In the genomic region with DNA sequence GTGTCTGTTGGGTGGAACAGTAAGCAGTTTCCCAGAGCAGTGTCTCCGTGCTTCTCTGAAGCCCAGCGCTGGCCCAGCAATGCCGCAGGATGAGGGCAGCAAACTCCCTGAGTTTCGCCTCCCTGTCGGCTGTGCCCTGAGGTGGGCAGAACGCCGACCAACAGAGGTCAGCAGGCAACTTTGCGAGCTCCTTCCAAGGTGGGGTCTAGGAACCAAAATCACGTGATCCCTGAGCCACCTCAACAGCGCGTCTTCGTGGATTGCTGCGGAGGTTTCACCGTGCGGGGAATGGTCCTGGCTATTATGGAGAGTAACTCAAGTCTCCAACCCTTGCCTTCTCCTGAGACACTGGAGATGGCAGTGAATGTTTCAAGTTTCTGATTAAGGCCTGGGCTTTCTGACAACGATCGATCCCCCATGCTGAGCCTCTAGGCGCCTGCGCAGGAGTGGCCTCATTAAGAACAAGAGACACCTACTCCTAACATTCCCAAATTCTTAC, we compare ENCODE assay signal across 8 mouse cellular contexts. TPM values are rescaled to one million over a fixed set of nuclear protein-coding genes. Genes with fewer than 3 reads are reported as not detected.
A peak's percentile ranks its signal among the peaks of the same experiment; 100 is the strongest.
DNase-seq lines count a peak whose midpoint lies in the region; ATAC-seq and TF ChIP-seq lines count a peak whose summit lies in the region.

No protein-coding gene starts in this region.

- H3K9me3 ChIP-seq in heart, embryonic 11.5 days (replicated peaks; ENCODE audit: control insufficient read depth, low read length) = no peaks in the 10 kb centered on the region
- no peaks in the 10 kb centered on the region for H3K9me3 ChIP-seq in forebrain, embryonic 13.5 days (replicated peaks)
- no peaks in the 10 kb centered on the region for H3K9me3 ChIP-seq in limb, embryonic 13.5 days

- peak; percentile 55; the same call in 1 of the 2 replicates for ATAC-seq in heart, embryonic 11.5 days (replicated peaks; ENCODE audit: insufficient number of reproducible peaks, low FRiP score, low TSS enrichment)
- 0 out of 2 replicates have a peak, but pooled peaks have one; percentile 33 for ATAC-seq in forebrain, embryonic 13.5 days
- ATAC-seq in limb, embryonic 13.5 days (ENCODE audit: low FRiP score, low read depth) = peak; percentile 36; the same call in 1 of the 2 replicates

- TF ChIP-seq CTCF in brain, embryonic 14.5 days (IDR thresholded peaks at IDR 0.05; ENCODE audit: borderline replicate concordance, extremely low read depth, insufficient read depth, insufficient read length) = no peak
- no peak for TF ChIP-seq CTCF in olfactory bulb, adult 2 months (IDR thresholded peaks at IDR 0.05; ENCODE audit: insufficient read depth, low read depth, low read length)

- intact Hi-C loops in heart, postnatal 36 days (cut with DNase I) = no loop called here

- no peaks in the 10 kb centered on the region for H3K27me3 ChIP-seq in heart, embryonic 11.5 days (ENCODE audit: control insufficient read depth, insufficient read depth, low read length)
- H3K27me3 ChIP-seq in forebrain, embryonic 13.5 days = 0 out of 2 replicates have a peak, but pooled peaks cover 3% of the 10 kb centered on the region
- no peaks in the 10 kb centered on the region for H3K27me3 ChIP-seq in limb, embryonic 13.5 days

- no peaks in the 10 kb centered on the region for H3K36me3 ChIP-seq in heart, embryonic 11.5 days (ENCODE audit: control insufficient read depth, insufficient read depth, low read length)
- no peaks in the 10 kb centered on the region for H3K36me3 ChIP-seq in forebrain, embryonic 13.5 days (ENCODE audit: poor library complexity, severe bottlenecking)
- H3K36me3 ChIP-seq in limb, embryonic 13.5 days = no peaks in the 10 kb centered on the region

- no peak for TF ChIP-seq POLR2A in brain, embryonic 14.5 days (IDR thresholded peaks at IDR 0.05; ENCODE audit: borderline replicate concordance, extremely low read depth, insufficient read depth, insufficient read length, poor library complexity, severe bottlenecking)
- no peak for TF ChIP-seq POLR2A in olfactory bulb, adult 2 months (IDR thresholded peaks at IDR 0.05; ENCODE audit: insufficient read depth, low read depth, low read length)

- peak overlapping the region; percentile 72 for H3K4me2 ChIP-seq in heart, embryonic 11.5 days
- H3K4me2 ChIP-seq in forebrain, embryonic 13.5 days = peak overlapping the region; percentile 59
- H3K4me2 ChIP-seq in limb, embryonic 13.5 days (replicated peaks) = peak overlapping the region; percentile 66

- H3K4me3 ChIP-seq in heart, embryonic 11.5 days (ENCODE audit: low read depth, low read length) = peak overlapping the region; percentile 41
- peak overlapping the region; percentile 33 for H3K4me3 ChIP-seq in forebrain, embryonic 13.5 days
- H3K4me3 ChIP-seq in limb, embryonic 13.5 days = peak overlapping the region; percentile 42
- peak overlapping the region; percentile 49 for H3K4me3 ChIP-seq in olfactory bulb, adult 2 months (ENCODE audit: insufficient read depth, low read depth, low read length)

- WGBS in heart, embryonic 11.5 days (ENCODE audit: insufficient replicate concordance) = 9% methylated on average over 19 of the region's 19 CpGs
- WGBS in forebrain, embryonic 13.5 days = 17% methylated on average over 19 of the region's 19 CpGs
- 12% methylated on average over 19 of the region's 19 CpGs for WGBS in limb, embryonic 13.5 days
- 25% methylated on average over 19 of the region's 19 CpGs for WGBS in olfactory bulb, adult 2 months

- H3K27ac ChIP-seq in heart, embryonic 11.5 days (ENCODE audit: low read depth, low read length) = no peak overlapping the region
- no peak overlapping the region for H3K27ac ChIP-seq in forebrain, embryonic 13.5 days
- no peak overlapping the region for H3K27ac ChIP-seq in limb, embryonic 13.5 days
- no peak overlapping the region for H3K27ac ChIP-seq in olfactory bulb, adult 2 months (ENCODE audit: insufficient read depth, low read depth, low read length)

- H3K4me1 ChIP-seq in heart, embryonic 11.5 days (ENCODE audit: control insufficient read depth, insufficient read depth, low read length) = no peaks in the 10 kb centered on the region
- no peaks in the 10 kb centered on the region for H3K4me1 ChIP-seq in forebrain, embryonic 13.5 days
- H3K4me1 ChIP-seq in limb, embryonic 13.5 days = peaks cover 4% of the 10 kb centered on the region; the same call in 1 of the 2 replicates
- H3K4me1 ChIP-seq in olfactory bulb, adult 2 months (ENCODE audit: control insufficient read depth, insufficient read depth, low read length) = peaks cover 5% of the 10 kb centered on the region; the same call in 1 of the 2 replicates

- peak overlapping the region; percentile 60 for H3K9ac ChIP-seq in heart, embryonic 11.5 days (ENCODE audit: low read depth, low read length)
- peak overlapping the region; percentile 32; the same call in 1 of the 2 replicates for H3K9ac ChIP-seq in forebrain, embryonic 13.5 days
- peak overlapping the region; percentile 55 for H3K9ac ChIP-seq in limb, embryonic 13.5 days

- no peak for DNase-seq in heart, postnatal 36 days
- DNase-seq in brain, embryonic 14.5 days (ENCODE audit: low read depth) = peak; percentile 34
- DNase-seq in yolk sac, embryonic 10.5 days (ENCODE audit: low spot score) = no peak
- DNase-seq in urinary bladder, postnatal 4 days (ENCODE audit: low spot score in 2 of 2) = no peak

RNA-seq across cellular contexts. Expression of a gene that starts 23.2 kb away (rescaled TPM):
- 18.0 and 19.8 TPM in 2 replicates for polyA plus RNA-seq in heart, embryonic 11.5 days (2014; fragmentation: Nextera tagmentation; extraction: Ambion mirVana)
- total RNA-seq in heart, postnatal 36 days (2021) = 10 to 100 TPM; 23.8 to 26.9 TPM
- polyA plus RNA-seq in brain, embryonic 14.5 days (2012; rRNA removed) = 102 and 103 TPM in 2 replicates
- polyA plus RNA-seq in forebrain, embryonic 13.5 days (2015; fragmentation: Nextera tagmentation; extraction: Ambion mirVana) = 22.6 and 24.7 TPM in 2 replicates
- 16.8 and 19.4 TPM in 2 replicates for polyA plus RNA-seq in limb, embryonic 13.5 days (2015; fragmentation: Nextera tagmentation; extraction: Ambion mirVana)
- 140 and 283 TPM in 2 replicates for polyA plus RNA-seq in olfactory bulb, adult 2 months (2012; ENCODE audit: insufficient read depth, insufficient read length, low replicate concordance, missing spikeins)

RNA-seq across cellular contexts. Expression of a gene that starts 43.9 kb away (rescaled TPM):
- 23.3 and 24.8 TPM in 2 replicates for polyA plus RNA-seq in heart, embryonic 11.5 days (2014; fragmentation: Nextera tagmentation; extraction: Ambion mirVana)
- total RNA-seq in heart, postnatal 36 days (2021) = 10 to 100 TPM; 14.6 to 16.9 TPM
- 77.8 and 93.5 TPM in 2 replicates for polyA plus RNA-seq in brain, embryonic 14.5 days (2012; rRNA removed)
- 37.1 and 40.0 TPM in 2 replicates for polyA plus RNA-seq in forebrain, embryonic 13.5 days (2015; fragmentation: Nextera tagmentation; extraction: Ambion mirVana)
- polyA plus RNA-seq in limb, embryonic 13.5 days (2015; fragmentation: Nextera tagmentation; extraction: Ambion mirVana) = 29.1 and 30.0 TPM in 2 replicates
- not detected in 2 replicates for polyA plus RNA-seq in olfactory bulb, adult 2 months (2012; ENCODE audit: insufficient read depth, insufficient read length, low replicate concordance, missing spikeins)
